ENCODE assay signal across 10 mouse cellular contexts in the genomic region with DNA sequence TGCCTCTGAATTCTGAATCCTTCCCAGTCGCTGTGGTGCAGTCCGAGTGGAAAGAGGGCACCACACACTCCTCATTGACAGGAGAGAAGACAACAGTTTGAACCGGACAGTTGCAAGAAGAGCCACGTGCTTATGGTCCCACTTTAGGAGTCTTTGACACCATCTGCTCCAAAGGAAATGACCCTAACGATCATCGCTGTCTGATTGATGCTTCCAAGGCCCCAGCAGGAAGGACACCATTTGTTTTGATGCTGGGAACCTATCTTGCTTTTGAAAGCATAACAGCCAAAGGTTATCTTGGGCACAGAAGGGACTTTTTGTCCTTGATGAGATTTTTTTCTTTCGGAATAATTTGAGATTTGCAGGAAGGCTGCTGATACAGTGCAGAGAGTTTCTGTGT.
"Had no signal": no experiment of that assay in that cellular context is flagged by ENCODE, and none has a peak within 500 bp of the region (broad histone marks: within the 10 kb centered on the region; RNA-seq: fewer than 3 reads in every experiment).

No protein-coding gene starts in this region.

- ATAC-seq: intestine, embryonic 16.5 days; midbrain, embryonic 13.5 days had no signal

- H3K4me3 ChIP-seq: layer of hippocampus, adult 2 months; limb, embryonic 13.5 days; midbrain, embryonic 13.5 days had no signal

- H3K27ac ChIP-seq: layer of hippocampus, adult 2 months; limb, embryonic 13.5 days; liver, embryonic 14.5 days; midbrain, embryonic 13.5 days had no signal

- DNase-seq: left cerebral cortex, postnatal 4 days; lung, adult 18-20 months; lung, postnatal 36 days; right cerebral cortex, postnatal 14 days; thymus, postnatal 36 days had no signal

- H3K27me3 ChIP-seq: midbrain, embryonic 13.5 days had no signal

- H3K36me3 ChIP-seq: limb, embryonic 13.5 days; midbrain, embryonic 13.5 days had no signal

- H3K4me1 ChIP-seq: midbrain, embryonic 13.5 days had no signal

- H3K9ac ChIP-seq: limb, embryonic 13.5 days; liver, embryonic 14.5 days; midbrain, embryonic 13.5 days had no signal

- H3K9me3 ChIP-seq: limb, embryonic 13.5 days; midbrain, embryonic 13.5 days had no signal

- H3K4me2 ChIP-seq: limb, embryonic 13.5 days; midbrain, embryonic 13.5 days had no signal
